Mouse (Mus musculus): ENCODE measurements around the gene Tecr. TPM values are rescaled to one million over a fixed set of nuclear protein-coding genes. Genes with fewer than 3 reads are reported as not detected.

Gene Tecr
- total and polyA plus RNA-seq, 2 experiments = 108 to 677 TPM

DNA sequence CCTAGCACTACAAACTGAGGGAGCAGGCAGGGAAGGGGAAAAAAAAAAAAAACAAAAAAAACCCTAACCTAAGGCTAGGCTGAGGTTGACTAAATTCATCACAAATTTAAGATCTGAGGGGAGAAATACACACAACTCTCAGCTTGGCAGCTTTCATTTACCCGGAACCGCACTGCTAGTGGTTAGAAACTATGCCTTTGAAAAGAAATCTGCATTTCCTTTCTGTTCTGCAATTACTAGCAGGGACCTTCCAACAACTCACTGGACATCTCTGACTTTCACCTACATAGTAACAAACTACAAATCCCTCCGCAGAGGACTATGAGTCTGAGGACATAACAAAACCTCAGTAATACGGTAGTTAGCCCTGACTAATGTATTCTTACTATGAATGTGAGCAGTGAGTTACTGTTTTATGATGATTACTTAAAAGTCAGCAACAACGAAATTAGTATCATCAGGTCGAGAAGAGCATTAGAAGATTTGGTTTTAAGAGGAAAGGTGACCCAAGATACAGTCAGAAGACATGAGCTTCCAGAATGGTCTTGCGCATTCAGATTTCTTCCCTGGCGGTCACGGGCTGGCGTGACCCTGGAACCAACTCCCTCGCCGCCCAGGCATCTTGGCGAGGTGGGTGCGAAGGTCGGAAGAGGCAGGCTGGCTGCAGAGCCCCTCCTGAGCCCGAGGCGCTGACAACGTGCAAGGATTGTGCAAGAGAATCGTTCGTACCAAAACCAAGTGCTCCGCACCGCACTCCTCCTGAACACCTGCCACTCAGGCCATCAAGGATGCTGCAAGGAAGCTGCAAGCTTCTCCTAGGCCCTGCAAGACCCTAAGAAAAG, 14.2 kb downstream of the Tecr start:
- TF ChIP-seq POLR2A (IDR thresholded peaks at IDR 0.05; ENCODE audit: extremely low read depth, insufficient read depth, low read length) = no peak
- no peak for TF ChIP-seq CTCF (IDR thresholded peaks at IDR 0.05; ENCODE audit: low read depth, low read length)
- Histone ChIP-seq H3K4me3 (ENCODE audit: insufficient read depth, low read depth, low read length) (peak overlapping the region; percentile 64), H3K9ac (ENCODE audit: low read depth, low read length) (peak overlapping the region; percentile 73), H3K79me2 (ENCODE audit: control insufficient read depth, insufficient read depth, low read length) (peaks cover 9% of the 10 kb centered on the region; the same call in 1 of the 2 replicates), H3K27ac (replicated peaks; ENCODE audit: insufficient read depth, low read depth, low read length) (peak overlapping the region; percentile 74), H3K27me3 (ENCODE audit: control insufficient read depth, insufficient read depth, low read length) (no peaks in the 10 kb centered on the region), H3K4me1 (ENCODE audit: control insufficient read depth, insufficient read depth, low read length) (peaks cover 14% of the 10 kb centered on the region), H3K36me3 (ENCODE audit: control insufficient read depth, insufficient read depth, low read length) (no peaks in the 10 kb centered on the region)
- 2% methylated on average over 22 of the region's 22 CpGs for WGBS
- peak; percentile 69 for DNase-seq (ENCODE audit: extremely low read depth, low read depth, low spot score)

DNA sequence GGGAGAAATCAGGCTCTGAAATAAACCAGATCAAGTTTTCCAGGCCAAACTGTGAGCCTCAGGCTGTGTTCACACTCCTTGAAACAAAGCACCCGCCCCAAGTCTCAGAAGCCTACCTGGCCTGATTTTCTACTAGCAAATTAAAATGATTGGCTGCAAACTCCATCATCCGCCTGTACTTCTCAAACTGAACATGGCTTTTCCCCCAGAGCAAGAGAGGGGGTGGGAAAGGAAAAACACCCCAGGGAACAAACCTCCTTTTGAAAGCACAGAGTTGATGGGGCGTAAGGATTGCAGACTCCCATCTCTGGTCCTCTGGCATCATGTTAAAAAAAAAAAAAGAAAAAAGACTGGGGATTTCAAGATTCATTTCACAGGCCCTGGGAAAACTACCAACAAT, 15.1 kb downstream of the Tecr start:
- no peak for DNase-seq (ENCODE audit: extremely low read depth, low read depth, low spot score)
- WGBS = 80% methylated on average over 3 of the region's 3 CpGs
- H3K4me1 ChIP-seq (ENCODE audit: control insufficient read depth, insufficient read depth, low read length) = peaks cover 22% of the 10 kb centered on the region
- no peak for TF ChIP-seq POLR2A (IDR thresholded peaks at IDR 0.05; ENCODE audit: extremely low read depth, insufficient read depth, low read length)
- no peak for TF ChIP-seq CTCF (IDR thresholded peaks at IDR 0.05; ENCODE audit: low read depth, low read length)
- no peak overlapping the region for H3K27ac ChIP-seq (replicated peaks; ENCODE audit: insufficient read depth, low read depth, low read length)
- no peaks in the 10 kb centered on the region for H3K36me3 ChIP-seq (ENCODE audit: control insufficient read depth, insufficient read depth, low read length)
- peaks cover 13% of the 10 kb centered on the region; the same call in 1 of the 2 replicates for H3K79me2 ChIP-seq (ENCODE audit: control insufficient read depth, insufficient read depth, low read length)
- no peak overlapping the region for H3K4me3 ChIP-seq (ENCODE audit: insufficient read depth, low read depth, low read length)
- no peaks in the 10 kb centered on the region for H3K27me3 ChIP-seq (ENCODE audit: control insufficient read depth, insufficient read depth, low read length)
- H3K9ac ChIP-seq (ENCODE audit: low read depth, low read length) = no peak overlapping the region

DNA sequence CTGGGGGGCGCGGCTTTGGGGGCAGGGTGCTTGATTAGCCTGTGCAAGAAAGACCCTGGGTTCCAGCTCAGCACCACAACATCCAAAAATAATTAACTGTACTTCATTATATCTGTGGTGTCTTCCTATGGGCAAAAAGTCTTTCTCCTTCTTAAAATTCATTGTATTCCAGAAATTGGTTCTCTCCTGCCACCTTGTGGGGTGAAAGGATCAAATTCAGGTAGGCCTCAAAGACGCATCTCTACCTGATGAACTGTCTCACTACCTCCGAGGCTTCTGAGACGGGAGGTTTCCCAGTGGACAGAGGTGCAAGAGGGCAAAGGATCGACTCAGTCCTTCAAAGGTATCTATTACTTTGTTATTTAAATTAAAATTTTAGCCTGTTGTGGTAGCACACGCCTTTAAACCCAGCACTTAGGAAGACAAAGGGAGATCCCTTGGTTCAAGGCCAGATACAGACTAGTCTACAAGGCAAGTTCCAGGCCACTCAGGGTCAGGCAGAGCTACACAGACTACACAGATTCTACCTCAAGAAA, 17.2 kb downstream of the Tecr start:
- no peak for DNase-seq (ENCODE audit: extremely low read depth, low read depth, low spot score)
- H3K9ac ChIP-seq (ENCODE audit: low read depth, low read length) = no peak overlapping the region
- no peaks in the 10 kb centered on the region for H3K27me3 ChIP-seq (ENCODE audit: control insufficient read depth, insufficient read depth, low read length)
- peaks cover 36% of the 10 kb centered on the region for H3K4me1 ChIP-seq (ENCODE audit: control insufficient read depth, insufficient read depth, low read length)
- peaks cover 23% of the 10 kb centered on the region for H3K79me2 ChIP-seq (ENCODE audit: control insufficient read depth, insufficient read depth, low read length)
- no peak overlapping the region for H3K27ac ChIP-seq (replicated peaks; ENCODE audit: insufficient read depth, low read depth, low read length)
- WGBS = 77% methylated on average over 7 of the region's 7 CpGs
- H3K4me3 ChIP-seq (ENCODE audit: insufficient read depth, low read depth, low read length) = no peak overlapping the region
- TF ChIP-seq CTCF (IDR thresholded peaks at IDR 0.05; ENCODE audit: low read depth, low read length) (no peak), POLR2A (IDR thresholded peaks at IDR 0.05; ENCODE audit: extremely low read depth, insufficient read depth, low read length) (no peak)
- H3K36me3 ChIP-seq (ENCODE audit: control insufficient read depth, insufficient read depth, low read length) = no peaks in the 10 kb centered on the region

DNA sequence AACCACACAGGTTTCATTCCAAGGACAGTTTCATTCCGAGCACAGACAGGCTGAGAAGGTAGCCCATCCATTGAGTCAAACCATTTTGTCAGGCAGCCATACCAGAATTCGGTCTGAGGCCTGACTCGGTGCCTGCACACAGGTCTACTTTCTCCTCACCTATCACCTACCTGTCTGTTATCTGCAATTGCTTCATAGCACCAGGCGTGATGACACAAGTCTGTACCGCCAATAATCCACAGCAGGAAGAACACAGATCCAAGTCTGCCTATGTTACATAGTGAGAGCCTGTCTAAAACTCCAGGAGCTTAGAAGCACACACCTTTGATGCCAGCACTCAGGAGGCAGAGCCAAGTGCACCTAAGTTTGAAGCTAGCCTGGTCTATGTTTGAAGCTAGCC, 18.9 kb downstream of the Tecr start:
- H3K36me3 ChIP-seq (ENCODE audit: control insufficient read depth, insufficient read depth, low read length) = no peaks in the 10 kb centered on the region
- H3K9ac ChIP-seq (ENCODE audit: low read depth, low read length) = no peak overlapping the region
- 18% methylated on average over 5 of the region's 5 CpGs for WGBS
- DNase-seq (ENCODE audit: extremely low read depth, low read depth, low spot score) = peak; percentile 76
- TF ChIP-seq CTCF (IDR thresholded peaks at IDR 0.05; ENCODE audit: low read depth, low read length) = no peak
- TF ChIP-seq POLR2A (IDR thresholded peaks at IDR 0.05; ENCODE audit: extremely low read depth, insufficient read depth, low read length) = no peak
- peaks cover 40% of the 10 kb centered on the region for H3K4me1 ChIP-seq (ENCODE audit: control insufficient read depth, insufficient read depth, low read length)
- peak overlapping the region; percentile 32; the same call in 1 of the 2 replicates for H3K27ac ChIP-seq (replicated peaks; ENCODE audit: insufficient read depth, low read depth, low read length)
- H3K27me3 ChIP-seq (ENCODE audit: control insufficient read depth, insufficient read depth, low read length) = no peaks in the 10 kb centered on the region
- peaks cover 27% of the 10 kb centered on the region for H3K79me2 ChIP-seq (ENCODE audit: control insufficient read depth, insufficient read depth, low read length)
- H3K4me3 ChIP-seq (ENCODE audit: insufficient read depth, low read depth, low read length) = no peak overlapping the region

DNA sequence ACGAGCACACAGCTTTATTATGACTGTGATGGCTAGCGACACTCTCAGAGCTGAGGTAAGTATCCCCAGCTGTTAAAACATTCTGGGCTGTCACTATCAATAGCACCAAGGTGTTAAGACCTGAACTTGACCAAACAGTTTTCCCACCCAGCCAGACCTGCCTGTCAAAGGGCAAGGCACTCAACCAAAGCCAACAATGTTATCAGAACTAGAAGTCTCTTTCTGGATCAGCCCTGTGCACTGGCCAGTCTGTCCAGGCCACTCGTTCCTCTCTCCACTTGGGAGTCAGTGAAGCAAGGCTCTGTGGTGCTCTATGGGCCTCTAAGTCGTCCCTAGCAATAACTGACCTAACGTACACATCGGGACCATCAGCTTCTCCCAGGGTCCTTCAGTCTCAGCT, 20.1 kb downstream of the Tecr start:
- Histone ChIP-seq H3K79me2 (ENCODE audit: control insufficient read depth, insufficient read depth, low read length) (peaks cover 35% of the 10 kb centered on the region), H3K4me1 (ENCODE audit: control insufficient read depth, insufficient read depth, low read length) (peaks cover 41% of the 10 kb centered on the region), H3K27me3 (ENCODE audit: control insufficient read depth, insufficient read depth, low read length) (no peaks in the 10 kb centered on the region), H3K9ac (ENCODE audit: low read depth, low read length) (no peak overlapping the region), H3K4me3 (ENCODE audit: insufficient read depth, low read depth, low read length) (no peak overlapping the region), H3K27ac (replicated peaks; ENCODE audit: insufficient read depth, low read depth, low read length) (peak overlapping the region; percentile 4; the same call in 1 of the 2 replicates), H3K36me3 (ENCODE audit: control insufficient read depth, insufficient read depth, low read length) (no peaks in the 10 kb centered on the region)
- TF ChIP-seq CTCF (IDR thresholded peaks at IDR 0.05; ENCODE audit: low read depth, low read length) (no peak), POLR2A (IDR thresholded peaks at IDR 0.05; ENCODE audit: extremely low read depth, insufficient read depth, low read length) (no peak)
- 47% methylated on average over 6 of the region's 6 CpGs for WGBS
- peak; percentile 86 for DNase-seq (ENCODE audit: extremely low read depth, low read depth, low spot score)

DNA sequence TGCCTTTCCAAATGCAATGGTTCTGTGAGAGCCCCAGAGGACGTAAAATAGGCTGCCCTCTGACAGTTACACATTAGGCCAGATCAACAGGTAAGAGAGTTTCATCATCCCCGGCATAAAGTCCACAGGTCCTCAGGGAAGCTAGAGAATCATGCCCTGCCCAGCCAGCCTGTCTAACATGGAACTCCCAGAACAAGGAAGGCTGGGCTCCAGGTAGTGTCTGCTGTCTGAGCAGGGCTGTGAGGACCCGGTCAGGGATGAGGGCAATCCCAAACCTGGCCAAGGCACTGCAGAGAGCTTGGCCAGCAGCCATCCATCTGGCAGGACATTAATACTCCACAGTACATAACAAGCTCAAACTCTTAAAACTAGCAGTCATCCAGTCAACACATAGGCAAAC, 22.4 kb downstream of the Tecr start:
- Histone ChIP-seq H3K79me2 (ENCODE audit: control insufficient read depth, insufficient read depth, low read length) (peaks cover 29% of the 10 kb centered on the region), H3K9ac (ENCODE audit: low read depth, low read length) (no peak overlapping the region), H3K4me1 (ENCODE audit: control insufficient read depth, insufficient read depth, low read length) (peaks cover 58% of the 10 kb centered on the region), H3K27me3 (ENCODE audit: control insufficient read depth, insufficient read depth, low read length) (no peaks in the 10 kb centered on the region), H3K27ac (replicated peaks; ENCODE audit: insufficient read depth, low read depth, low read length) (peak overlapping the region; percentile 61), H3K4me3 (ENCODE audit: insufficient read depth, low read depth, low read length) (no peak overlapping the region), H3K36me3 (ENCODE audit: control insufficient read depth, insufficient read depth, low read length) (no peaks in the 10 kb centered on the region)
- 21% methylated on average over 3 of the region's 3 CpGs for WGBS
- no peak for TF ChIP-seq CTCF (IDR thresholded peaks at IDR 0.05; ENCODE audit: low read depth, low read length)
- TF ChIP-seq POLR2A (IDR thresholded peaks at IDR 0.05; ENCODE audit: extremely low read depth, insufficient read depth, low read length) = no peak
- DNase-seq (ENCODE audit: extremely low read depth, low read depth, low spot score) = peak; percentile 99
